Mouse (Mus musculus) urinary bladder, postnatal 10 days (tissue): ENCODE results near the gene Lck.

Experiments
- DNase-seq: peaks from one replicate; pipeline ENCODE4 v3.0.0; 2022; ENCODE audit warnings: low spot score

Gene Lck

GRCm38 (mm10) chr4:129508834-129509600, 64.4 kb downstream of the Lck start:
- DNase-seq, result no peak

- no peak for DNase-seq
Measured at GRCm38 (mm10) chr4:129508237-129508515, 65.3 kb downstream of the Lck start.

- DNase-seq, result no peak
Measured at GRCm38 (mm10) chr4:129507434-129508236, 65.8 kb downstream of the Lck start.

GRCm38 (mm10) chr4:129505511-129505910, 67.9 kb downstream of the Lck start:
- no peak for DNase-seq

- DNase-seq, result no peak
Measured at GRCm38 (mm10) chr4:129502901-129503444, 70.5 kb downstream of the Lck start.

GRCm38 (mm10) chr4:129502327-129502888, 71.0 kb downstream of the Lck start:
- DNase-seq, result no peak

- DNase-seq, result peak; percentile 61
Measured at GRCm38 (mm10) chr4:129500607-129501566, 72.6 kb downstream of the Lck start.

GRCm38 (mm10) chr4:129500017-129500416, 73.4 kb downstream of the Lck start:
- no peak for DNase-seq

GRCm38 (mm10) chr4:129498941-129499340, 74.5 kb downstream of the Lck start:
- no peak for DNase-seq
